Mouse (Mus musculus) kidney, postnatal 0 days (tissue): ENCODE data around the gene Atg13. TPM values are rescaled to one million over a fixed set of nuclear protein-coding genes. Genes with fewer than 3 reads are reported as not detected.
A peak's percentile ranks its signal among the peaks of the same experiment; 100 is the strongest.

Experiments
- ATAC-seq: fragments of 200-750 bp; cut with Nextera tagmentation; replicated peaks from 2 replicates; pipeline ENCODE4 v1.8.0; 2017; ENCODE audit warnings: low read depth, moderate number of reproducible peaks, moderate TSS enrichment, moderate library complexity; ENCODE audit not compliant: low FRiP score
- DNase-seq: peaks from one replicate; pipeline ENCODE4 v3.0.0-alpha.2; 2016; ENCODE audit warnings: low spot score
- H3K27ac ChIP-seq: fragments of 300-500 bp; sonication (generic); 2 replicates; pipeline ENCODE4 v1.5.1; 2014; ENCODE audit warnings: mild to moderate bottlenecking
- H3K27me3 ChIP-seq: fragments of 300-500 bp; sonication (generic); 2 replicates; pipeline ENCODE4 v1.6.1; 2014; ENCODE audit warnings: low read length, mixed read lengths; ENCODE audit not compliant: insufficient read depth
- H3K36me3 ChIP-seq: fragments of 300-500 bp; sonication (generic); 2 replicates; pipeline ENCODE4 v1.6.1; 2014; ENCODE audit warnings: low read length, mixed read lengths; ENCODE audit not compliant: insufficient read depth
- H3K4me1 ChIP-seq: fragments of 300-500 bp; sonication (generic); replicated peaks from 2 replicates; pipeline ENCODE4 v1.6.1; 2014; ENCODE audit warnings: antibody characterized with exemption, low read length, mixed read lengths; ENCODE audit not compliant: insufficient read depth
- H3K4me2 ChIP-seq: fragments of 300-500 bp; sonication (generic); 2 replicates; pipeline ENCODE4 v1.6.1; 2014; ENCODE audit warnings: mild to moderate bottlenecking, low read length, moderate library complexity, mixed read lengths
- H3K4me3 ChIP-seq: fragments of 300-500 bp; sonication (generic); replicated peaks from 2 replicates; pipeline ENCODE4 v1.5.1; 2014; ENCODE audit warnings: low read depth, low read length
- H3K9ac ChIP-seq: fragments of 300-500 bp; sonication (generic); 2 replicates; pipeline ENCODE4 v1.6.1; 2014; ENCODE audit warnings: low read depth, low read length
- H3K9me3 ChIP-seq: fragments of 300-500 bp; sonication (generic); replicated peaks from 2 replicates; pipeline ENCODE4 v1.6.1; 2016; ENCODE audit warnings: low read length, inconsistent platforms, mixed read lengths
- CTCF ChIP-seq: IDR thresholded peaks from 2 replicates; pipeline ENCODE4 v1.5.1; 2016; ENCODE audit warnings: antibody characterized with exemption, low read depth, mild to moderate bottlenecking, moderate library complexity
- WGBS: fragments of 180-500 bp; shearing (Covaris S2); extraction: QIAGEN DNeasy Blood & Tissue Kit; methylation state at CpG from one replicate; pipeline ENCODE4 v1.1.7; 2014; 5-methylcytosine and 5-hydroxymethylcytosine counted together
- polyA plus RNA-seq: library from polyadenylated mRNA; unstranded; fragments of >200 nt; fragmentation: Nextera tagmentation; extraction: Ambion mirVana; gene quantifications from 2 replicates; pipeline ENCODE4 v1.2.1, GENCODE M21; 2015

Gene Atg13
- polyA plus RNA-seq, 1 experiment from 2014 or later = 20.8 TPM

DNA sequence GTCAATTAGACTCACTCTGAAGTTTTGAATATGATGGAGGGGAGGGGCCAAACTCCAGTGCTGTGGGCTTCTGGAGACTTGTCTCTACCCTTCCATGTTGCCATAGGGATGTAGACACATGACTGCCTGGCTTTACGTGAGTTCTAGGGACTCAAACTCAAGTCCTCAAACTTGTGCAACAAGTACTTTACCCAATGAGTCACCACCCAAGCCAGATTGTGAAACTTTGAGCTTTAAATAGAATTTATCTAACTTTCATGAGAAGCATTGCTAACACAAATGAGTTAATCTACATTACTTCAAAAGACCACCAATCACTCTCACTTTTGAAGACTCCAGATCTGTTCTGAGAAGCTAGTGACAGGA is 14.2 kb downstream of the Atg13 start:
- ATAC-seq = no peak
- Histone ChIP-seq H3K27ac (no peak overlapping the region), H3K4me2 (no peak overlapping the region), H3K27me3 (no peaks in the 10 kb centered on the region), H3K4me3 (no peak overlapping the region), H3K36me3 (0 out of 2 replicates have a peak, but pooled peaks cover 6% of the 10 kb centered on the region), H3K9ac (no peak overlapping the region), H3K4me1 (no peaks in the 10 kb centered on the region), H3K9me3 (no peaks in the 10 kb centered on the region)
- no peak for TF ChIP-seq CTCF
- DNase-seq = no peak
- 79% methylated on average over 1 of the region's 1 CpGs for WGBS

- no peak for DNase-seq
- WGBS = 86% methylated on average over 10 of the region's 10 CpGs
- Histone ChIP-seq H3K27ac (no peak overlapping the region), H3K27me3 (no peaks in the 10 kb centered on the region), H3K4me1 (no peaks in the 10 kb centered on the region), H3K9me3 (no peaks in the 10 kb centered on the region), H3K4me2 (no peak overlapping the region), H3K9ac (no peak overlapping the region), H3K36me3 (0 out of 2 replicates have a peak, but pooled peaks cover 6% of the 10 kb centered on the region), H3K4me3 (no peak overlapping the region)
- ATAC-seq = no peak
- TF ChIP-seq CTCF = no peak
These were observed 14.7 kb downstream of the Atg13 start for GRCm38 (mm10) chr2:91695436-91696224.

- H3K9me3 ChIP-seq = no peaks in the 10 kb centered on the region
- no peaks in the 10 kb centered on the region for H3K27me3 ChIP-seq
- no peaks in the 10 kb centered on the region for H3K4me1 ChIP-seq
- no peak overlapping the region for H3K4me3 ChIP-seq
- no peak overlapping the region for H3K27ac ChIP-seq
- H3K36me3 ChIP-seq = peaks cover 22% of the 10 kb centered on the region; the same call in 1 of the 2 replicates
- TF ChIP-seq CTCF = no peak
- DNase-seq (no peak), ATAC-seq (no peak; the same call in 1 of the 2 replicates)
- H3K4me2 ChIP-seq = no peak overlapping the region
- no peak overlapping the region for H3K9ac ChIP-seq
- WGBS = 78% methylated on average over 7 of the region's 7 CpGs
These were observed 20.9 kb downstream of the Atg13 start for GRCm38 (mm10) chr2:91689452-91689851.

GRCm38 (mm10) chr2:91683919-91684318 is 26.5 kb downstream of the Atg13 start:
- TF ChIP-seq CTCF = no peak
- no peak for ATAC-seq
- no peaks in the 10 kb centered on the region for H3K27me3 ChIP-seq
- no peaks in the 10 kb centered on the region for H3K4me1 ChIP-seq
- DNase-seq = no peak
- H3K9me3 ChIP-seq = no peaks in the 10 kb centered on the region
- H3K9ac ChIP-seq = no peak overlapping the region
- WGBS = 74% methylated on average over 8 of the region's 8 CpGs
- H3K27ac ChIP-seq = no peak overlapping the region
- no peak overlapping the region for H3K4me3 ChIP-seq
- no peak overlapping the region for H3K4me2 ChIP-seq
- H3K36me3 ChIP-seq = peaks cover 34% of the 10 kb centered on the region

DNA sequence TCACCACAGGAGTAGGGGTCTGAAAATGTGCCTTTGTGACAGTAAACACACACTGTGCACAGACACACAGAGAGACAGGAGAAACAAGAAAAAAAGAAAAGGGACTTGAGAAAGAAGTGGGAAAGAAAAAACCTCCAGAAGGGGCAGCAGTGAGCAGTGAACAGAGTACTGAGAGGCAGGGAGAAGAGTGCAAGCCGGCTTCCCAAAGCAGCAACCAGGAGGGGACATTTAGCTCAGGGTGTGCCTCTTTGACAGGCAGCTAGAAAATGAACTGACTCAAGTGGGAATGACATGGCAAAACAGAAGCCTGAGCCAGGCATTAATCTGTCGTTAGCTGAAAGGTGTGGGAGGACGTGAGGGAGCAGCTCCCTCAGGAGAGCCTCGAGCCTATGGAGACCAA is 27.5 kb downstream of the Atg13 start:
- H3K9ac ChIP-seq = no peak overlapping the region
- H3K4me1 ChIP-seq = no peaks in the 10 kb centered on the region
- ATAC-seq = 0 out of 2 replicates have a peak, but pooled peaks have one; percentile 29
- H3K27ac ChIP-seq = no peak overlapping the region
- no peak overlapping the region for H3K4me2 ChIP-seq
- H3K9me3 ChIP-seq = no peaks in the 10 kb centered on the region
- 37% methylated on average over 4 of the region's 4 CpGs for WGBS
- no peak overlapping the region for H3K4me3 ChIP-seq
- H3K27me3 ChIP-seq = no peaks in the 10 kb centered on the region
- TF ChIP-seq CTCF = peak; percentile 73
- peak; percentile 74 for DNase-seq
- peaks cover 36% of the 10 kb centered on the region for H3K36me3 ChIP-seq

DNA sequence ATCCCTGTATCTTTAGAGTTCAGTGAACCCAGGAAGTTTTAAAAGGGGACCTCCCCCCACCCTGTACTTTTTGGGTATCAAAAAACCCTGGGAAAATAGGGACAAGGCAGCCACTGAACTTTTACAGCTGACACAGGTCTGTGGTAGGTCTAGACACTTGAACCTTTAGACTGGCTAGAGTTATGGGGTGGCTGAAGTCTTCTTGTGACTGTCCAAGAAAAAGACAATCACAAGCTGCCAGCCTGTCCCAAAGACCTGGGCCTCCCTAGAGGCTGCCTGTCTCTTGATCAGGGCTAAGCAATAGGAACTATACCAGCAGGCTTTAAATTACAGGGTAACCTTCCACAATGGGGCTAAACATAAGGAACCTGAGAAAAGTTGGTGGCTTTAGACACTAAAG is 33.4 kb downstream of the Atg13 start:
- peaks cover 44% of the 10 kb centered on the region for H3K36me3 ChIP-seq
- TF ChIP-seq CTCF = no peak
- H3K9me3 ChIP-seq = no peaks in the 10 kb centered on the region
- no peak overlapping the region for H3K4me3 ChIP-seq
- DNase-seq (peak; percentile 43), ATAC-seq (no peak)
- no peaks in the 10 kb centered on the region; the same call in 1 of the 2 replicates for H3K4me1 ChIP-seq
- no peaks in the 10 kb centered on the region for H3K27me3 ChIP-seq
- H3K9ac ChIP-seq = no peak overlapping the region
- no peak overlapping the region for H3K27ac ChIP-seq
- no peak overlapping the region for H3K4me2 ChIP-seq
